Mouse (Mus musculus) spleen, postnatal 0 days (tissue): ENCODE results near the gene Zbtb3. TPM values are rescaled to one million over a fixed set of nuclear protein-coding genes. Genes with fewer than 3 reads are reported as not detected.

ENCODE experiments used
- polyA plus RNA-seq: library from polyadenylated mRNA; unstranded; fragments of >200 nt; fragmentation: Nextera tagmentation; extraction: Ambion mirVana; gene quantifications from 2 replicates; pipeline ENCODE4 v1.2.1, GENCODE M21; 2015

The Zbtb3 gene
- polyA plus RNA-seq, 1 experiment from 2014 or later: 1.5 TPM

Other genes starting within 250 kb of the Zbtb3 start
- gene Slc22a8, start 211.3 kb upstream of the Zbtb3 start, polyA plus RNA-seq: 0.14 TPM in 1 of 2 replicates, not detected in the other
- not detected in 2 replicates for gene Slc22a6, start 184.5 kb upstream of the Zbtb3 start, polyA plus RNA-seq
- 0.10 TPM in 1 of 2 replicates, not detected in the other for gene Chrm1, start 138.8 kb upstream of the Zbtb3 start, polyA plus RNA-seq
- 101 and 102 TPM in 2 replicates for gene Slc3a2, start 79.2 kb upstream of the Zbtb3 start, polyA plus RNA-seq
- gene Wdr74, start 66.7 kb upstream of the Zbtb3 start, polyA plus RNA-seq: 64.9 and 68.8 TPM in 2 replicates
- gene 1700092M07Rik, start 61.8 kb upstream of the Zbtb3 start, polyA plus RNA-seq: 0.65 and 0.69 TPM in 2 replicates
- 56.9 and 66.5 TPM in 2 replicates for gene Stx5a, start 61.1 kb upstream of the Zbtb3 start, polyA plus RNA-seq
- gene Nxf1, start 45.5 kb upstream of the Zbtb3 start, polyA plus RNA-seq: 95.6 and 109 TPM in 2 replicates
- gene Tmem223, start 31.6 kb upstream of the Zbtb3 start, polyA plus RNA-seq: 79.4 and 82.5 TPM in 2 replicates
- gene Tmem179b, start 28.1 kb upstream of the Zbtb3 start, polyA plus RNA-seq: 134 and 140 TPM in 2 replicates
- gene Taf6l, start 16.1 kb upstream of the Zbtb3 start, polyA plus RNA-seq: 13.4 and 15.6 TPM in 2 replicates
- 103 and 108 TPM in 2 replicates for gene Polr2g, start 4.0 kb upstream of the Zbtb3 start, polyA plus RNA-seq
- gene Ttc9c, start 16.8 kb downstream of the Zbtb3 start, polyA plus RNA-seq: 29.3 and 32.7 TPM in 2 replicates
- 5.6 and 5.7 TPM in 2 replicates for gene Hnrnpul2, start 17.5 kb downstream of the Zbtb3 start, polyA plus RNA-seq
- not detected in 2 replicates for gene AC129217.1, start 27.2 kb downstream of the Zbtb3 start, polyA plus RNA-seq
- 40.2 and 40.8 TPM in 2 replicates for gene Bscl2, start 34.9 kb downstream of the Zbtb3 start, polyA plus RNA-seq
- 0.48 and 0.53 TPM in 2 replicates for gene Gng3, start 36.6 kb downstream of the Zbtb3 start, polyA plus RNA-seq
- gene Lrrn4cl, start 48.2 kb downstream of the Zbtb3 start, polyA plus RNA-seq: 1.2 and 1.7 TPM in 2 replicates
- gene Ubxn1, start 68.9 kb downstream of the Zbtb3 start, polyA plus RNA-seq: 128 and 131 TPM in 2 replicates
- gene Uqcc3, start 78.4 kb downstream of the Zbtb3 start, polyA plus RNA-seq: 55.1 and 57.2 TPM in 2 replicates
- gene Lbhd1, start 81.2 kb downstream of the Zbtb3 start, polyA plus RNA-seq: 44.3 and 52.1 TPM in 2 replicates
- not detected in 2 replicates for gene Gm49403, start 81.4 kb downstream of the Zbtb3 start, polyA plus RNA-seq
- gene 1810009A15Rik, start 86.3 kb downstream of the Zbtb3 start, polyA plus RNA-seq: 54.0 and 56.8 TPM in 2 replicates
- gene Gm49416, start 86.4 kb downstream of the Zbtb3 start, polyA plus RNA-seq: not detected in 2 replicates
- gene Ints5, start 90.5 kb downstream of the Zbtb3 start, polyA plus RNA-seq: 22.6 and 23.2 TPM in 2 replicates
- gene Ganab, start 95.5 kb downstream of the Zbtb3 start, polyA plus RNA-seq: 28.2 and 35.2 TPM in 2 replicates
- gene B3gat3, start 117.8 kb downstream of the Zbtb3 start, polyA plus RNA-seq: 23.7 and 26.2 TPM in 2 replicates
- gene Rom1, start 126.8 kb downstream of the Zbtb3 start, polyA plus RNA-seq: 2.9 and 3.7 TPM in 2 replicates
- gene Eml3, start 127.0 kb downstream of the Zbtb3 start, polyA plus RNA-seq: 19.5 and 23.4 TPM in 2 replicates
- 105 and 110 TPM in 2 replicates for gene Mta2, start 139.3 kb downstream of the Zbtb3 start, polyA plus RNA-seq
- 15.3 and 15.8 TPM in 2 replicates for gene Tut1, start 151.3 kb downstream of the Zbtb3 start, polyA plus RNA-seq
- gene Eef1g, start 164.5 kb downstream of the Zbtb3 start, polyA plus RNA-seq: 261 and 275 TPM in 2 replicates
- 11.6 and 16.8 TPM in 2 replicates for gene Ahnak, start 186.7 kb downstream of the Zbtb3 start, polyA plus RNA-seq